Mouse (Mus musculus) neural tube, embryonic 13.5 days (tissue): ENCODE results near the gene Olfr1057. TPM values are rescaled to one million over a fixed set of nuclear protein-coding genes. Genes with fewer than 3 reads are reported as not detected.
"Not testable (repeated sequence)": the region's sequence is repeated elsewhere in the genome, so short reads cannot be mapped to it uniquely, and the experiment has no call there.

Source experiments
- ATAC-seq: fragments of 200-750 bp; cut with Nextera tagmentation; 2 replicates; pipeline ENCODE4 v1.8.0; 2017; ENCODE audit warnings: low read depth, mild to moderate bottlenecking, moderate TSS enrichment, moderate library complexity
- H3K27ac ChIP-seq: fragments of 300-500 bp; sonication (generic); replicated peaks from 2 replicates; pipeline ENCODE4 v1.5.1; 2015; ENCODE audit warnings: moderate library complexity, mild to moderate bottlenecking, inconsistent platforms
- H3K27me3 ChIP-seq: fragments of 300-500 bp; sonication (generic); 2 replicates; pipeline ENCODE4 v1.6.1; 2015; ENCODE audit warnings: mild to moderate bottlenecking, inconsistent platforms
- H3K36me3 ChIP-seq: fragments of 300-500 bp; sonication (generic); 2 replicates; pipeline ENCODE4 v1.6.1; 2015; ENCODE audit warnings: mild to moderate bottlenecking, inconsistent platforms
- H3K4me1 ChIP-seq: fragments of 300-500 bp; sonication (generic); replicated peaks from 2 replicates; pipeline ENCODE4 v1.6.1; 2015; ENCODE audit warnings: inconsistent platforms
- H3K4me2 ChIP-seq: fragments of 300-500 bp; sonication (generic); 2 replicates; pipeline ENCODE4 v1.6.1; 2015; ENCODE audit warnings: inconsistent platforms, mild to moderate bottlenecking, moderate library complexity
- H3K4me3 ChIP-seq: fragments of 300-500 bp; sonication (generic); 2 replicates; pipeline ENCODE4 v1.5.1; 2015; ENCODE audit warnings: mild to moderate bottlenecking, inconsistent platforms
- H3K9ac ChIP-seq: fragments of 300-500 bp; sonication (generic); 2 replicates; pipeline ENCODE4 v1.6.1; 2015; ENCODE audit warnings: moderate library complexity, mild to moderate bottlenecking, inconsistent platforms
- H3K9me3 ChIP-seq: fragments of 300-500 bp; sonication (generic); 2 replicates; pipeline ENCODE4 v1.6.1; 2016; ENCODE audit warnings: inconsistent platforms
- whole genome bisulfite sequencing: fragments of 180-500 bp; shearing (Covaris S2); methylation state at CpG from one replicate; pipeline ENCODE4 v1.1.7; 2015; 5-methylcytosine and 5-hydroxymethylcytosine counted together
- polyA plus RNA-seq: library from polyadenylated mRNA; unstranded; fragments of >200 nt; fragmentation: Nextera tagmentation; extraction: Ambion mirVana; gene quantifications from 2 replicates; pipeline ENCODE4 v1.2.1, GENCODE M21; 2015

Olfr1057 gene
- not detected in 2 replicates for polyA plus RNA-seq

- Histone ChIP-seq H3K4me1 (no peaks in the 10 kb centered on the region), H3K4me3 (no peak within 1 kb of the TSS), H3K36me3 (no peaks in the 10 kb centered on the region), H3K27me3 (no peaks in the 10 kb centered on the region), H3K9me3 (no peaks in the 10 kb centered on the region), H3K27ac (no peak within 1 kb of the TSS), H3K4me2 (no peak within 1 kb of the TSS), H3K9ac (no peak within 1 kb of the TSS)
- no peak for ATAC-seq
These were observed at the start of gene Olfr1057 for GRCm38 (mm10) chr2:86378293-86378692. Gene Olfr1057, minus strand, starts transcription at chr2:86378393.

- not testable (repeated sequence) for H3K36me3 ChIP-seq, H3K4me3 ChIP-seq, H3K4me1 ChIP-seq, H3K27ac ChIP-seq, ATAC-seq, H3K9me3 ChIP-seq, H3K4me2 ChIP-seq, H3K27me3 ChIP-seq, H3K9ac ChIP-seq
These were observed 48.5 kb upstream of the Olfr1057 start, which contains the start of gene Olfr1062 for GRCm38 (mm10) chr2:86426649-86427048. Gene Olfr1062, minus strand, starts transcription at chr2:86426749.

DNA sequence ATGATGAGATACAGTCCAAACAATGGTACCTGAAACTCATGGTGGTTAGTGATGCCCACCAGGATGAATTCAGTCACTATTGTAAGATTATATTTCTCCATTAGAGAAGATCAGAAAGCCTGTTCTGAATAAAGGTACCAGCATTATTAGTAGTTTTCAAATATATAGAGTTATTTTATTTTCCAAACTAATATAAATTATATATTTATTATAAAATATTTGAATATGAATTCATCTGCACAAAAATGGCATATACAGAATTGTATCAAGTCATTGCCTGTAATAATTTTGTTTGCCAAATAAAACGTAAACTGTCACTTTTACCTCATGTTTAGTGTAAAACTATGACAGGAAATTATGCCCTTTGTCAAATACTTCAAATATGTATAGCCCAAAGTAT lies 35.8 kb upstream of the Olfr1057 start, which contains the start of gene Olfr1061:
TSS of gene Olfr1061 (minus strand) at position 101 of the 400 bp plus-strand sequence.
- no peak within 1 kb of the TSS for H3K9ac ChIP-seq
- no peak within 1 kb of the TSS for H3K4me3 ChIP-seq
- WGBS, result 81% methylated on average over 1 of the region's 1 CpGs
- H3K9me3 ChIP-seq, result no peaks in the 10 kb centered on the region
- ATAC-seq, result no peak
- H3K27ac ChIP-seq, result no peak within 1 kb of the TSS
- no peaks in the 10 kb centered on the region for H3K27me3 ChIP-seq
- no peak within 1 kb of the TSS for H3K4me2 ChIP-seq
- H3K4me1 ChIP-seq, result no peaks in the 10 kb centered on the region
- no peaks in the 10 kb centered on the region for H3K36me3 ChIP-seq

DNA sequence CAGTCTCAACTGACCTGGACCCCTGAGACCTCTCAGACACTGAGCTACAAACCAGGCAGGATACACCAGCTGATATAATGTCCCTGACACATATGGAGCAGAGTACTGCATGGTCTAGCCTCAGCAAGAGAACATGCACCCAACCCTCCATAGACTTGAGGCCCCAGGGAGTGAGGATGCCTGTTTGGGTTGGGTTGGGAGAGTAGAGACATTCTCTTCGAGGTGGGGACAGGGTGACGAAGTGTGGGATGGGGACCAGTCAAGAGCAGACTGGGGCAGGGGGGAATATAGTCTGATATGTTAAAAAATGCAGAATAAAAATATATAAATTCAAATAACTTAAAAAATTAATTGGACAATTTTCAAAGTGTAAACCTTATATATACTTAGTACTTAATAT lies 16.9 kb upstream of the Olfr1057 start:
- Histone ChIP-seq H3K36me3 (no peaks in the 10 kb centered on the region), H3K27ac (no peak overlapping the region), H3K27me3 (no peaks in the 10 kb centered on the region), H3K9ac (no peak overlapping the region), H3K4me2 (no peak overlapping the region), H3K4me1 (no peaks in the 10 kb centered on the region), H3K9me3 (no peaks in the 10 kb centered on the region), H3K4me3 (no peak overlapping the region)
- ATAC-seq, result no peak
- WGBS, result 89% methylated on average over 2 of the region's 2 CpGs

- not testable (repeated sequence) for H3K4me2 ChIP-seq, H3K9me3 ChIP-seq, H3K4me3 ChIP-seq, H3K9ac ChIP-seq, H3K4me1 ChIP-seq, H3K27ac ChIP-seq, ATAC-seq, H3K36me3 ChIP-seq, H3K27me3 ChIP-seq
These were observed 10.3 kb upstream of the Olfr1057 start, which contains the start of gene Olfr1058 for GRCm38 (mm10) chr2:86388461-86388860. Gene Olfr1058, minus strand, starts transcription at chr2:86388561.

DNA sequence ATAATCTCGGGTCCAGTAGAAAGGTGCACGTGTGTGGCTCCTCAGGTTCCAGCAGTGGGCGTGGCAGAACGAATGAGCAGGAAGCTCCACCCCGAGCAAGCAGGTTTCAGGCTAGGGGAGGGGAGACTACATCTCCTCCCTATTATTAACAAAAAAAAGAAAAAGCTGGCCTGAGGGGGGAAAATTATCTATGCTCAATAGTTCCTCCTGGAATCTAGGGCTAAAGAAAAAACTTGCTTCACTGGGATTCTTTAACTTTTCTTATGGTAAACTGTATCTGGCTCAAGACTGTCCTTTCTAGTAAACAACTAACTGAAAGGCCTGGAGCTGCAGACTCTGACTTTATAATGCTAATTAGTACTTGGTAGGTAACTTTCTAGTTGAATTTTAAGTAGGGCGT lies 11.9 kb downstream of the Olfr1057 start:
- not testable (repeated sequence) for H3K4me1 ChIP-seq, H3K27me3 ChIP-seq, H3K9me3 ChIP-seq, H3K27ac ChIP-seq, H3K4me2 ChIP-seq, H3K36me3 ChIP-seq, H3K4me3 ChIP-seq, H3K9ac ChIP-seq, ATAC-seq
- WGBS, result 100% methylated on average over 1 of the region's 6 CpGs

DNA sequence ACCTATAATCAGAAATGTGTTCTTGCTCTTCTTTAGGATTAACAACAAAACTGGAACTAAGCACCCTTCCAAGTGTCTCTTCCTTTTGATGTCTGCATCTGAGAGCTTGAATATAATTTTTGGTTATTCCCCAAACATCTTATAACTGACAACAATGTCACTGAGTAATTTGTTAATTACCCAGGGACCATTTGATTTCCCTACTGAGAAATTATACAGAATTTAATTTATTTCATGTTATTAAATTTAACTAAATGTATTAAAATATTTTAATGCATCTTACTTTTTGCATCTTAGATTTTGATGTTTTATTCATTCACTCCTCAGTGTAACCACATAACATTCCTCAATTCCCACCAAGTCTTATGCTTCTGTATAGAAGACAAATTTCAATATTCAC lies 15.8 kb downstream of the Olfr1057 start, which contains the start of gene Olfr1056:
TSS of gene Olfr1056 (minus strand) at position 101 of the 400 bp plus-strand sequence.
- H3K4me3 ChIP-seq, result no peak within 1 kb of the TSS
- H3K27ac ChIP-seq, result no peak within 1 kb of the TSS
- ATAC-seq, result no peak
- no peaks in the 10 kb centered on the region for H3K4me1 ChIP-seq
- H3K36me3 ChIP-seq, result no peaks in the 10 kb centered on the region
- no peak within 1 kb of the TSS for H3K4me2 ChIP-seq
- no peaks in the 10 kb centered on the region for H3K9me3 ChIP-seq
- H3K9ac ChIP-seq, result no peak within 1 kb of the TSS
- H3K27me3 ChIP-seq, result no peaks in the 10 kb centered on the region

- H3K27ac ChIP-seq, H3K27me3 ChIP-seq, H3K9ac ChIP-seq, H3K4me1 ChIP-seq, ATAC-seq, H3K9me3 ChIP-seq, H3K36me3 ChIP-seq, H3K4me2 ChIP-seq, H3K4me3 ChIP-seq: not testable (repeated sequence)
- WGBS, result 89% methylated on average over 1 of the region's 1 CpGs
These were observed 26.4 kb downstream of the Olfr1057 start for GRCm38 (mm10) chr2:86351751-86352150.

- H3K4me1 ChIP-seq, result no peaks in the 10 kb centered on the region
- ATAC-seq, result no peak
- H3K9me3 ChIP-seq, result no peaks in the 10 kb centered on the region
- no peaks in the 10 kb centered on the region for H3K27me3 ChIP-seq
- no peak within 1 kb of the TSS for H3K4me2 ChIP-seq
- no peaks in the 10 kb centered on the region for H3K36me3 ChIP-seq
- WGBS, result 92% methylated on average over 5 of the region's 5 CpGs
- H3K9ac ChIP-seq, result no peak within 1 kb of the TSS
- no peak within 1 kb of the TSS for H3K4me3 ChIP-seq
- H3K27ac ChIP-seq, result no peak within 1 kb of the TSS
These were observed 28.0 kb downstream of the Olfr1057 start, which contains the start of gene Olfr1055 for GRCm38 (mm10) chr2:86350184-86350583. Gene Olfr1055, minus strand, starts transcription at chr2:86350284.

GRCm38 (mm10) chr2:86335333-86335732 lies 42.9 kb downstream of the Olfr1057 start, which contains the start of gene Olfr1054:
Gene Olfr1054, minus strand, starts transcription at chr2:86335433.
- Histone ChIP-seq H3K27me3 (no peaks in the 10 kb centered on the region), H3K9me3 (no peaks in the 10 kb centered on the region), H3K4me3 (no peak within 1 kb of the TSS), H3K4me2 (no peak within 1 kb of the TSS), H3K27ac (no peak within 1 kb of the TSS), H3K36me3 (no peaks in the 10 kb centered on the region), H3K4me1 (no peaks in the 10 kb centered on the region), H3K9ac (no peak within 1 kb of the TSS)
- no peak for ATAC-seq
- 86% methylated on average over 3 of the region's 3 CpGs for WGBS

Other genes with a start within 250 kb of the Olfr1057 start
- gene Olfr1039, start 242.5 kb downstream of the Olfr1057 start, polyA plus RNA-seq, result not detected in 2 replicates
- not detected in 2 replicates for gene Olfr1040, start 231.7 kb downstream of the Olfr1057 start, polyA plus RNA-seq
- not detected in 2 replicates for gene Olfr1042, start 216.6 kb downstream of the Olfr1057 start, polyA plus RNA-seq
- not detected in 2 replicates for gene Olfr1043, start 210.9 kb downstream of the Olfr1057 start, polyA plus RNA-seq
- gene Olfr1044, start 200.6 kb downstream of the Olfr1057 start, polyA plus RNA-seq, result not detected in 2 replicates
- not detected in 2 replicates for gene Olfr52, start 192.7 kb downstream of the Olfr1057 start, polyA plus RNA-seq
- not detected in 2 replicates for gene Olfr1045, start 175.4 kb downstream of the Olfr1057 start, polyA plus RNA-seq
- gene Olfr1046, start 159.1 kb downstream of the Olfr1057 start, polyA plus RNA-seq, result not detected in 2 replicates
- not detected in 2 replicates for gene Olfr1047, start 147.0 kb downstream of the Olfr1057 start, polyA plus RNA-seq
- gene Olfr1048, start 138.1 kb downstream of the Olfr1057 start, polyA plus RNA-seq, result not detected in 2 replicates
- gene Olfr1049, start 120.1 kb downstream of the Olfr1057 start, polyA plus RNA-seq, result not detected in 2 replicates
- gene Olfr1051, start 99.3 kb downstream of the Olfr1057 start, polyA plus RNA-seq, result not detected in 2 replicates
- gene Olfr1052, start 85.9 kb downstream of the Olfr1057 start, polyA plus RNA-seq, result not detected in 2 replicates
- not detected in 2 replicates for gene Olfr1053, start 63.1 kb downstream of the Olfr1057 start, polyA plus RNA-seq
- not detected in 2 replicates for gene Olfr1054, start 43.0 kb downstream of the Olfr1057 start, polyA plus RNA-seq
- not detected in 2 replicates for gene Olfr1055, start 28.1 kb downstream of the Olfr1057 start, polyA plus RNA-seq
- gene Olfr1056, start 15.9 kb downstream of the Olfr1057 start, polyA plus RNA-seq, result not detected in 2 replicates
- not detected in 2 replicates for gene Olfr1058, start 10.2 kb upstream of the Olfr1057 start, polyA plus RNA-seq
- not detected in 2 replicates for gene Olfr1061, start 35.7 kb upstream of the Olfr1057 start, polyA plus RNA-seq
- not detected in 2 replicates for gene Olfr1062, start 48.4 kb upstream of the Olfr1057 start, polyA plus RNA-seq
- gene Olfr1065, start 72.2 kb upstream of the Olfr1057 start, polyA plus RNA-seq, result not detected in 2 replicates
- not detected in 2 replicates for gene Olfr1066, start 77.9 kb upstream of the Olfr1057 start, polyA plus RNA-seq
- gene Olfr228, start 109.0 kb upstream of the Olfr1057 start, polyA plus RNA-seq, result not detected in 2 replicates
- gene Olfr1076, start 130.1 kb upstream of the Olfr1057 start, polyA plus RNA-seq, result not detected in 2 replicates
- not detected in 2 replicates for gene Olfr1079, start 164.1 kb upstream of the Olfr1057 start, polyA plus RNA-seq
- not detected in 2 replicates for gene Olfr1080, start 179.8 kb upstream of the Olfr1057 start, polyA plus RNA-seq
- not detected in 2 replicates for gene Olfr1082, start 220.6 kb upstream of the Olfr1057 start, polyA plus RNA-seq